Mouse (Mus musculus): ENCODE measurements around the gene Gm42669. TPM values are rescaled to one million over a fixed set of nuclear protein-coding genes. Genes with fewer than 3 reads are reported as not detected.

Gm42669 gene
- total and polyA plus RNA-seq, 2 experiments from 2014 or later = 0.15 TPM; not detected in 1

- Histone ChIP-seq H3K4me1 (ENCODE audit: control insufficient read depth, insufficient read depth) (peaks cover 5% of the 10 kb centered on the region; the same call in 1 of the 2 replicates), H3K27ac (ENCODE audit: low read depth) (peak within 1 kb of the TSS; percentile 89), H3K9ac (replicated peaks; ENCODE audit: low read depth, low read length) (peak within 1 kb of the TSS; percentile 86), H3K9me3 (replicated peaks; ENCODE audit: control insufficient read depth, low read length) (no peaks in the 10 kb centered on the region), H3K36me3 (replicated peaks; ENCODE audit: control insufficient read depth, insufficient read depth, low read length) (peaks cover 21% of the 10 kb centered on the region), H3K4me2 (ENCODE audit: low read depth, low read length) (peak within 1 kb of the TSS; percentile 84), H3K4me3 (ENCODE audit: low read depth, low read length) (peak within 1 kb of the TSS; percentile 92), H3K27me3 (ENCODE audit: control insufficient read depth, insufficient read depth, low read length) (no peaks in the 10 kb centered on the region)
- DNase-seq (ENCODE audit: low spot score) = peak; percentile 80
- TF ChIP-seq EP300 (IDR thresholded peaks at IDR 0.05; ENCODE audit: low read depth) (no peak), CTCF (IDR thresholded peaks at IDR 0.05; ENCODE audit: low read depth) (no peak)
- WGBS = under 1% methylated on average over 62 of the region's 64 CpGs
- peak; percentile 97 for ATAC-seq (ENCODE audit: insufficient read depth, low read depth)
Observed at GRCm38 (mm10) chr5:107597301-107598077, 90.1 kb downstream of the Gm42669 start, which contains the start of the genes Rpap2 and Glmn. Rpap2 (plus strand) TSS chr5:107597373. Glmn (minus strand) TSS chr5:107597888.

GRCm38 (mm10) chr5:107598380-107598779 is 91.0 kb downstream of the Gm42669 start:
- 25% methylated on average over 4 of the region's 4 CpGs for WGBS
- H3K27ac ChIP-seq (ENCODE audit: low read depth) = peak overlapping the region; percentile 89; the same call in 1 of the 2 replicates

GRCm38 (mm10) chr5:107611224-107611623 is 103.8 kb downstream of the Gm42669 start:
- Histone ChIP-seq H3K9ac (replicated peaks; ENCODE audit: low read depth, low read length) (no peak overlapping the region), H3K36me3 (replicated peaks; ENCODE audit: control insufficient read depth, insufficient read depth, low read length) (peaks cover 30% of the 10 kb centered on the region), H3K4me2 (ENCODE audit: low read depth, low read length) (no peak overlapping the region), H3K27me3 (ENCODE audit: control insufficient read depth, insufficient read depth, low read length) (no peaks in the 10 kb centered on the region), H3K4me3 (ENCODE audit: low read depth, low read length) (no peak overlapping the region), H3K9me3 (replicated peaks; ENCODE audit: control insufficient read depth, low read length) (no peaks in the 10 kb centered on the region), H3K4me1 (ENCODE audit: control insufficient read depth, insufficient read depth) (no peaks in the 10 kb centered on the region), H3K27ac (ENCODE audit: low read depth) (no peak overlapping the region)
- ATAC-seq (ENCODE audit: insufficient read depth, low read depth) (0 out of 2 replicates have a peak, but pooled peaks have one; percentile 44), DNase-seq (ENCODE audit: low spot score) (peak; percentile 50)
- 5% methylated on average over 2 of the region's 2 CpGs for WGBS
- TF ChIP-seq EP300 (IDR thresholded peaks at IDR 0.05; ENCODE audit: low read depth) = no peak
- peak; percentile 94 for TF ChIP-seq CTCF (IDR thresholded peaks at IDR 0.05; ENCODE audit: low read depth)

More at GRCm38 (mm10) chr5:107598380-107598779, 91.0 kb downstream of the Gm42669 start:
- Histone ChIP-seq H3K27me3 (ENCODE audit: control insufficient read depth, insufficient read depth, low read length) (no peaks in the 10 kb centered on the region), H3K9ac (replicated peaks; ENCODE audit: low read depth, low read length) (peak overlapping the region; percentile 86), H3K4me3 (ENCODE audit: low read depth, low read length) (peak overlapping the region; percentile 92), H3K9me3 (replicated peaks; ENCODE audit: control insufficient read depth, low read length) (no peaks in the 10 kb centered on the region), H3K36me3 (replicated peaks; ENCODE audit: control insufficient read depth, insufficient read depth, low read length) (peaks cover 21% of the 10 kb centered on the region), H3K4me2 (ENCODE audit: low read depth, low read length) (peak overlapping the region; percentile 84), H3K4me1 (ENCODE audit: control insufficient read depth, insufficient read depth) (peaks cover 5% of the 10 kb centered on the region; the same call in 1 of the 2 replicates)
- DNase-seq (ENCODE audit: low spot score) = no peak
- TF ChIP-seq EP300 (IDR thresholded peaks at IDR 0.05; ENCODE audit: low read depth) = no peak
- TF ChIP-seq CTCF (IDR thresholded peaks at IDR 0.05; ENCODE audit: low read depth) = no peak
- ATAC-seq (ENCODE audit: insufficient read depth, low read depth) = no peak

- H3K4me1 ChIP-seq (ENCODE audit: control insufficient read depth, insufficient read depth) = no peaks in the 10 kb centered on the region
- no peak overlapping the region for H3K4me3 ChIP-seq (ENCODE audit: low read depth, low read length)
- no peak for TF ChIP-seq CTCF (IDR thresholded peaks at IDR 0.05; ENCODE audit: low read depth)
- TF ChIP-seq EP300 (IDR thresholded peaks at IDR 0.05; ENCODE audit: low read depth) = no peak
- peaks cover 35% of the 10 kb centered on the region for H3K36me3 ChIP-seq (replicated peaks; ENCODE audit: control insufficient read depth, insufficient read depth, low read length)
- no peak for ATAC-seq (ENCODE audit: insufficient read depth, low read depth)
- no peaks in the 10 kb centered on the region for H3K9me3 ChIP-seq (replicated peaks; ENCODE audit: control insufficient read depth, low read length)
- WGBS = 80% methylated on average over 6 of the region's 6 CpGs
- H3K4me2 ChIP-seq (ENCODE audit: low read depth, low read length) = no peak overlapping the region
- no peak for DNase-seq (ENCODE audit: low spot score)
- no peak overlapping the region for H3K9ac ChIP-seq (replicated peaks; ENCODE audit: low read depth, low read length)
- no peak overlapping the region for H3K27ac ChIP-seq (ENCODE audit: low read depth)
- no peaks in the 10 kb centered on the region for H3K27me3 ChIP-seq (ENCODE audit: control insufficient read depth, insufficient read depth, low read length)
Observed at GRCm38 (mm10) chr5:107617986-107618385, 110.6 kb downstream of the Gm42669 start.

- WGBS = 79% methylated on average over 3 of the region's 3 CpGs
- ATAC-seq (ENCODE audit: insufficient read depth, low read depth) (no peak), DNase-seq (ENCODE audit: low spot score) (no peak)
- Histone ChIP-seq H3K4me2 (ENCODE audit: low read depth, low read length) (no peak overlapping the region), H3K36me3 (replicated peaks; ENCODE audit: control insufficient read depth, insufficient read depth, low read length) (peaks cover 28% of the 10 kb centered on the region), H3K9me3 (replicated peaks; ENCODE audit: control insufficient read depth, low read length) (no peaks in the 10 kb centered on the region), H3K27me3 (ENCODE audit: control insufficient read depth, insufficient read depth, low read length) (no peaks in the 10 kb centered on the region), H3K4me1 (ENCODE audit: control insufficient read depth, insufficient read depth) (no peaks in the 10 kb centered on the region), H3K4me3 (ENCODE audit: low read depth, low read length) (no peak overlapping the region), H3K27ac (ENCODE audit: low read depth) (no peak overlapping the region), H3K9ac (replicated peaks; ENCODE audit: low read depth, low read length) (no peak overlapping the region)
- TF ChIP-seq EP300 (IDR thresholded peaks at IDR 0.05; ENCODE audit: low read depth) (no peak), CTCF (IDR thresholded peaks at IDR 0.05; ENCODE audit: low read depth) (no peak)
Observed at GRCm38 (mm10) chr5:107621327-107621726, 113.9 kb downstream of the Gm42669 start.

Other genes starting within 250 kb of the Gm42669 start
- gene Tgfbr3, start 218.0 kb upstream of the Gm42669 start, total RNA-seq (2014; rRNA removed; ENCODE audit: low replicate concordance) = 59.7 and 60.6 TPM in 2 replicates
- gene Tgfbr3, start 218.0 kb upstream of the Gm42669 start, polyA plus RNA-seq (2015; fragmentation: Nextera tagmentation; extraction: Ambion mirVana) = 11.8 TPM in 2 replicates
- 1.1 TPM in 1 of 2 replicates, not detected in the other for gene Brdt, start 176.5 kb upstream of the Gm42669 start, total RNA-seq (2014; rRNA removed; ENCODE audit: low replicate concordance)
- 0.58 and 0.70 TPM in 2 replicates for gene Brdt, start 176.5 kb upstream of the Gm42669 start, polyA plus RNA-seq (2015; fragmentation: Nextera tagmentation; extraction: Ambion mirVana)
- not detected in 2 replicates for gene Ephx4, start 104.9 kb upstream of the Gm42669 start, total RNA-seq (2014; rRNA removed; ENCODE audit: low replicate concordance)
- 1.6 and 2.5 TPM in 2 replicates for gene Ephx4, start 104.9 kb upstream of the Gm42669 start, polyA plus RNA-seq (2015; fragmentation: Nextera tagmentation; extraction: Ambion mirVana)
- not detected in 2 replicates for gene Lpcat2b, start 76.1 kb upstream of the Gm42669 start, total RNA-seq (2014; rRNA removed; ENCODE audit: low replicate concordance)
- not detected in 2 replicates for gene Lpcat2b, start 76.1 kb upstream of the Gm42669 start, polyA plus RNA-seq (2015; fragmentation: Nextera tagmentation; extraction: Ambion mirVana)
- 3.0 and 5.4 TPM in 2 replicates for gene Btbd8, start 69.6 kb upstream of the Gm42669 start, total RNA-seq (2014; rRNA removed; ENCODE audit: low replicate concordance)
- 1.8 and 2.5 TPM in 2 replicates for gene Btbd8, start 69.6 kb upstream of the Gm42669 start, polyA plus RNA-seq (2015; fragmentation: Nextera tagmentation; extraction: Ambion mirVana)
- gene 1700028K03Rik, start 27.1 kb downstream of the Gm42669 start, total RNA-seq (2014; rRNA removed; ENCODE audit: low replicate concordance) = not detected in 2 replicates
- 0.03 and 0.05 TPM in 2 replicates for gene 1700028K03Rik, start 27.1 kb downstream of the Gm42669 start, polyA plus RNA-seq (2015; fragmentation: Nextera tagmentation; extraction: Ambion mirVana)
- gene Rpap2, start 89.8 kb downstream of the Gm42669 start, total RNA-seq (2014; rRNA removed; ENCODE audit: low replicate concordance) = 2.2 and 12.9 TPM in 2 replicates
- gene Rpap2, start 89.8 kb downstream of the Gm42669 start, polyA plus RNA-seq (2015; fragmentation: Nextera tagmentation; extraction: Ambion mirVana) = 9.5 and 11.1 TPM in 2 replicates
- gene Glmn, start 90.3 kb downstream of the Gm42669 start, total RNA-seq (2014; rRNA removed; ENCODE audit: low replicate concordance) = 1.8 and 5.6 TPM in 2 replicates
- 13.5 and 15.2 TPM in 2 replicates for gene Glmn, start 90.3 kb downstream of the Gm42669 start, polyA plus RNA-seq (2015; fragmentation: Nextera tagmentation; extraction: Ambion mirVana)
- gene Gfi1, start 218.4 kb downstream of the Gm42669 start, total RNA-seq (2014; rRNA removed; ENCODE audit: low replicate concordance) = 0.62 TPM in 1 of 2 replicates, not detected in the other
- gene Gfi1, start 218.4 kb downstream of the Gm42669 start, polyA plus RNA-seq (2015; fragmentation: Nextera tagmentation; extraction: Ambion mirVana) = not detected in 2 replicates

Data from heart, postnatal 0 days (tissue).